Mouse (Mus musculus) spleen, postnatal 10 days (tissue): ENCODE data around the gene Tmcc1.
"Not testable (repeated sequence)": the region's sequence is repeated elsewhere in the genome, so short reads cannot be mapped to it uniquely, and the experiment has no call there.

Experiments used
- DNase-seq, 2 experiments: peaks; one replicate each; pipeline ENCODE4 v3.0.0; 2021 to 2022; ENCODE audit warnings: low spot score in 2 of 2

Tmcc1 gene

DNA sequence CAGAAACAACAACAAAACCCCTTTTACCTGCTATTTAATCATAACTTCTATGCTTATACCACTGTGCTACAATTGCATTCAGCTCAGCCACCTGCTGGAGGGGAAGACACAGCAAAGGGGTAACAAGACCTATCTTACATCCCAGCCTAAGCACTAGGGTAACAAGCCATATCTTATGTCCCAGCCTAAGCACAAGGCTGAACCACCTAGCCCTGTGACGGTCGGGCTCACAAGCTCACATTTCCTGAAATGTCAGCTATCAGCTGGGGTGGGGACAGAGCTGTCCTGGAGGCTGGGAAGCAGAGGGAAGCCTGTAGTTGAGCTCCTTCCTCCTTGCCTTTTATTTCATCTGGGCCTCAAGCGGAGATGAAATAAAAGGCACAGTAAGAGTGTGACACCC, 115.7 kb downstream of the Tmcc1 start:
- no peak for DNase-seq

GRCm38 (mm10) chr6:116074892-116075291, 118.4 kb downstream of the Tmcc1 start:
- DNase-seq: no peak

DNA sequence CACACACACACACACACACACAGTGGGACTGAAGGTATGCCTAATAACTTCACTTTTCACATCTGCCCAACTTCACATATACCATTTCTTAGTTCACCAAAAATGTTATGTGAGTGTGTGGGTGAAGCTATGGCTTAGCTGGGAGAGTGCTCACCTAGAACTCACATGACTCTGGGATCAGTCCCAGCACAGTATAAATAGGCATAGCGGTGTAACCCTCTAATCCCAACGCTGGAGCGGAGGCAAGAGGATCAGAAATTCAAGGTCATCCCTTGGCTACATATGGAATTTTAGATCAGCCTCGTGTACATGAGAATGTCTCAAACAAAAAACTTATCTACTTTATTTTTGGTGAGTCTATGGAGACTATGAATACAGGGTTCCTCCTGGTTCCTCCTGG, 119.7 kb downstream of the Tmcc1 start:
- DNase-seq: no peak

GRCm38 (mm10) chr6:116072746-116073261, 120.5 kb downstream of the Tmcc1 start:
- DNase-seq: no peak

DNA sequence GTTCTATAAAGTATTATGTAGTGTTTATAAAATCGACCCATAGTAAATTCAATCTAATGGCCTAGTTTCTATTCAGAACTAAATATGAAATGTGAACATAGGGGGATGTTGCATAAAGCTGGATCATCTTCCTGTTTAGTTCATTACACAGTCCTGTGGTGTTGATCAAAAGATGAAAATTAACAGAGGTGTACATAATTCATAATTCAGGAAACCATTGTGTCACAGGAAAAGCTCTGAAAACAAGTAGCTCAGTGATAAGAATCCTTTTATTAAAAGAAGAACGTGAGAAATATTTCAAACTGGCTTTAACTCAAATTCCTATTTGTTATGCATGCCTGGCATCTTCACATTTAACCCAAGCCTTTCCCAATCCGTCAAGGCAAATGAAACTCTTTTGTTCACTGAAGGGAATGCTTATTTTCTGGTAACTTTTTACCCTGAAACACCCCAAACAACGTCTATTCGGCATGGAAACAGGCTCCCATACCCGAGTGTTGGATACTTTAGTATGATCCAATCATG, 121.0 kb downstream of the Tmcc1 start:
- no peak for DNase-seq

GRCm38 (mm10) chr6:116071781-116072180, 121.5 kb downstream of the Tmcc1 start:
- DNase-seq: no peak

- no peak for DNase-seq
Observed at GRCm38 (mm10) chr6:116070558-116070957, 122.7 kb downstream of the Tmcc1 start.

GRCm38 (mm10) chr6:116063516-116063915, 129.8 kb downstream of the Tmcc1 start:
- no peak for DNase-seq

DNA sequence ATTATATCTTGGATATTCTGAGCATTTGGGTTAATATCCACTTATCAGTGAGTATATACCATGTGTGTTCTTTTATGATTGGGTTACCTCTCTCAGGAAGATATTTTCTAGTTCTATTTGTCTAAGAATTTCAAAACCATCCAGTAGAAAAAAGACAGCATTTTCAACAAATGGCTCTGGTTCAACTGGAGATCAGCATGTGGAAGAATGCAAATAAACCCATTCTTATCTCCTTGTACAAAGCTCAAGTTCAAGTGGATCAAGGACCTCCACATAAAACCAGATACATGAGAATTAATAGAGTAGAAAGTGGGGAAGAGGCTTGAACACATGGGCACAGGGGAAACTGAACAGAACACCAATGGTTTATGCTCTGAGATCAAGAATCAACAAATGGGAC, 133.7 kb downstream of the Tmcc1 start:
- not testable (repeated sequence) for DNase-seq

GRCm38 (mm10) chr6:116058541-116059300, 134.6 kb downstream of the Tmcc1 start:
- DNase-seq: no peak

DNA sequence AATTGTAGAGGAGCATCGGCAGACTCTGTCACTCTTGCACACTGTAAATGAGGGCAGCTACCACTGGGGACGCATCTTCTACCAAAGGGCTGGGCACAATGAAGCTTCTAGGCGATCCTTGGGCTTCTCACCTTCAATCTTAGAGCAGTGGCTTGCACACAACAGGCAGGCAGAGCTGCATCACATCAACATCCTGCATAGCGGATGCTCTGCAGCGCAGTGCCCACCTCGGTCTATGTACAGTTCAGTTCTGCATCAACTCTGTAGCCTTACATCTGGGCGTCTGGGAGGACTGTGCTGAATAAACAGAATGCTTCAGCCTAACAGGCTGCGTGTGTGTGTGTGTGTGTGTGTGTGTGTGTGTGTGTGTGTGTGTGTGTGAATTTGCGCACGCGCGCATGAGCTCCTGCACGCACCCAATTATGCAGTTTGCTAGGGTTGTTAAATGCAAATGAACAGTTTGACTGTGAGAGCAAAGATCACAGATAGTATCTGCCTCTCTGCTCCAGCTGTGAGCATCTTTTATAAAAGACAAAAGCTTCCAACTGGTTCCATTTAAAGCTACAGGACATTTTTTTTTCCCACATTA, 136.5 kb downstream of the Tmcc1 start:
- no peak for DNase-seq

- DNase-seq: no peak
Observed at GRCm38 (mm10) chr6:116055766-116056165, 137.5 kb downstream of the Tmcc1 start.

- DNase-seq: no peak
Observed at GRCm38 (mm10) chr6:116055001-116055471, 138.2 kb downstream of the Tmcc1 start.

GRCm38 (mm10) chr6:116047896-116048295, 145.4 kb downstream of the Tmcc1 start:
- DNase-seq: no peak

DNA sequence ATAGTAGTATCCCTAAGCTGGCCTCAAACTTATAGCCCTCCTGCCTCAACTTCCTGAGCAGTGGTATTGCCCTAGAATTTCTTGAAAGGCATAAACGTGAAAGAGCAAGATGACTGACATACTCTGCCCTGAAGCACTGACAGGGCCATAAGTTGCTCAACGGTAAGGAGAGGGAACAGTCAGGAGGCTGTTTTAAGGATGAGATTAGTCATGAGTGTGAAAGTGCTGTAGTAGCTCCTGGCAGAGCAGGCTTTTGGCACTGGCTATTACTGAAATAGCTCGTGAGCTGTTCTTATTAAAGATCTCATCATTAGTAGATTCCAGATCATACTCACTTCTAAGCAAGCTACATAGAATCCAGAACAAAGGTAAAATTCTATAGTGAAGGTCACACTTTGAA, 145.9 kb downstream of the Tmcc1 start:
- no peak for DNase-seq

- no peak for DNase-seq
Observed at GRCm38 (mm10) chr6:116044039-116044438, 149.2 kb downstream of the Tmcc1 start.

GRCm38 (mm10) chr6:116038222-116038621, 155.1 kb downstream of the Tmcc1 start:
- DNase-seq: no peak

DNA sequence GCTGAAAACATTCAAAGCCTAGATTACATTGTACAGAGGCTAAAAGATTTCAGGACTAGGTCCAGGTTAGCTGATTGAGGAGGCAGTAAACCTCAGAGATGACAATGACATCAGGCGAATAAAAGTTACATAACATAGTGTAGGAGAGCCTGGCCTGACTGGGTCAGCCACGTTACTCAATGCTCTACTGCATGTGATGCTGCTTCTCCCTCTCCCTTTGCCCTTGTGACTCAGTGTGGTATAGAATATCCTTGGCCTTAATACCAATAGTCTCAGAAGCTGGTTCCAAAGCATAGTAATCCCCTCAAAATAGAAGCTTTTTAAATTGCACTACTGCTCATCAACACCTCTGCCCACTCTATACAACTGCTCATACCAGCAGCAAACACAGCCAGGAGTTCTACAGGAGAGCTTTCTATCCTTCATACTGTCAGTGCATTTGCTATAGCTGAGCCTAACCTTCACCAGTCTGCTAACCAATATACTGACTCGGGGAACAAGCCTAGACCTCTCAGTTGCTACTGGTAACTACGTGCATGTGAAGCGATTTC, 155.9 kb downstream of the Tmcc1 start:
- DNase-seq: no peak

DNA sequence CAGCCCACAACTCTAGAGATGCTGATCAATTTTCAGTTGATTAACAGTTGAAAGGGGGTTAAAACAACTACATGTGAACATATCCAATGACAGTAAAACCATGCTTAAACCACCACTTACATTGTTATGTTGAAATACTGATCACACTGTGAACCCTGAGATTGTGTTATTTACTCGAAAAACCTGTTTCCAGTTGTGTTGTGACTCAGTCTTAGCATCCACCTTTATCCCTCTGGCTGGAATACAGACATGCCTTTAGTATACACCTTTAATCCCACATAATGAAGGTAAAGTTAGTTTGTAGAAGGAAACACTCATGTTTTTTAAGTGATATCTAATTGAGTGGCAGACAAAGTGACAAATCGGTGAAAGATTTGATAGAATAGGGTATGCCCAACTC, 156.7 kb downstream of the Tmcc1 start:
- no peak for DNase-seq

- no peak for DNase-seq
Observed at GRCm38 (mm10) chr6:116031052-116031451, 162.2 kb downstream of the Tmcc1 start.

DNA sequence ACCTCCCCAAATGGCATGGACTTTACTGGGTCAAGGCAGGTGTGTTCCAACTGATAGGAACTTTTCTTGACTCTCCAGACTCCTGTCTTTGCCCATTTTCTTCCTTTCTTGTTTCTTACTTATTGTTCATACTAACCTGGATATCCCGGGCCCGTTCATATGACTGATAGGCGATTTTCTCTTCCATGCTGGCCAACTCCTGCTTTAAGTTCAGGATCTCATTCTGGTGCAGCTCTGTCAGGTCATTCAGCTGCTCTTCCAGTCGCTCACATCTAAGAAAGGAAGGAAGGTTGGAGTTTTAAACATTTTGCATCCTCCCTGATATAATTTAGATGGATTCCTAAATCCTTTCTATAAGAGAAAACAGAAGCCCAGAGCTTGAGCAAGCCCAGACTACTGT, 168.6 kb downstream of the Tmcc1 start:
- no peak for DNase-seq

DNA sequence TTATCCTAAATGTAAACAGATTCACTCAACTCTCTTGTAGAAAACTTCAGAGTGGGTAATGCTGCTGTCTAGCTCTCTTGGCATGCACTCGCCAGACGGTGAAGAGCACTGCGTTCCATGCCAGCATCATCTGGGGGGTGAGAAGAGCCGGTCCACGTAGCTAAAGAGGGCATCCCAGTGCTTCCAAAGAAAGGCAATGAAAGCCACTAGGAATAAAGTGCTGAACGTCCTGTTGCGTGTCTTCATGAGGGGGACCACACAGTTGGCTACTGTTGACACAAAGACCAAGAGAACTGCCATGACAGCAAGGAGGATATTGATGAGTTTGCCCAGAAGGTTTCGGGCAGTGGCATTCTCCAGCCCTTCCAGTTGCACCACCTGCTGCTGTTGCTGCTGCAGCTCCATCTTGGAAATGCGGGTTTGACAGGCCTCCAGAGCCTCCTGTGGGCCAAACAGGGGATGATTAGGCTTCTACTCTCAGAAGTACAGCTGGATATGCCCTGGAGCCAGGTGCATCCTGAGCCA, 171.3 kb downstream of the Tmcc1 start:
- peak in 1 of 2 experiments; percentile 23 for DNase-seq
